Comparison of ENCODE assay signal across 13 mouse cellular contexts in genomic region chr1:73265009-73265408, GRCm38 (mm10).
DNase-seq lines count a peak whose midpoint lies in the region; ATAC-seq and TF ChIP-seq lines count a peak whose summit lies in the region.
"Had no signal": no experiment of that assay in that cellular context is flagged by ENCODE, and none has a peak within 500 bp of the region (broad histone marks: within the 10 kb centered on the region; RNA-seq: fewer than 3 reads in every experiment).

No protein-coding gene starts in this region.

- 62% methylated on average over 4 of the region's 4 CpGs for WGBS in heart, adult 2 months
- WGBS in lung, embryonic 14.5 days, result 34% methylated on average over 4 of the region's 4 CpGs
- WGBS in stomach, postnatal 0 days, result 82% methylated on average over 4 of the region's 4 CpGs
- 53% methylated on average over 4 of the region's 4 CpGs for WGBS in forebrain, embryonic 11.5 days
- whole genome bisulfite sequencing in intestine, embryonic 15.5 days, result 76% methylated on average over 4 of the region's 4 CpGs

- H3K4me2 ChIP-seq in lung, embryonic 14.5 days, result no peak overlapping the region
- H3K4me2 ChIP-seq in stomach, postnatal 0 days (replicated peaks; ENCODE audit: low read depth), result no peak overlapping the region
- H3K4me2 ChIP-seq in forebrain, embryonic 11.5 days (ENCODE audit: low read depth, low read length, severe bottlenecking), result no peak overlapping the region
- no peak overlapping the region for H3K4me2 ChIP-seq in intestine, embryonic 15.5 days (replicated peaks)
- H3K4me2 ChIP-seq: embryonic facial prominence, embryonic 12.5 days; liver, embryonic 13.5 days had no signal

- peak; percentile 36; the same call in 1 of the 2 replicates for TF ChIP-seq EP300 in heart, adult 2 months (IDR thresholded peaks at IDR 0.05; ENCODE audit: insufficient read depth, low read depth, low read length)
- TF ChIP-seq EP300 in stomach, postnatal 0 days (optimal IDR thresholded peaks at IDR 0.05), result no peak

- no peak overlapping the region for H3K27ac ChIP-seq in heart, adult 2 months
- H3K27ac ChIP-seq in lung, embryonic 14.5 days (ENCODE audit: low read depth), result no peak overlapping the region
- no peak overlapping the region for H3K27ac ChIP-seq in stomach, postnatal 0 days (replicated peaks)
- no peak overlapping the region for H3K27ac ChIP-seq in forebrain, embryonic 11.5 days (ENCODE audit: low read depth, low read length)
- H3K27ac ChIP-seq in intestine, embryonic 15.5 days, result no peak overlapping the region
- H3K27ac ChIP-seq: embryonic facial prominence, embryonic 12.5 days; liver, embryonic 13.5 days had no signal

- H3K4me3 ChIP-seq in heart, adult 2 months, result no peak overlapping the region
- H3K4me3 ChIP-seq in lung, embryonic 14.5 days (ENCODE audit: low read depth, low read length), result no peak overlapping the region
- H3K4me3 ChIP-seq in stomach, postnatal 0 days (ENCODE audit: low read depth, low read length), result no peak overlapping the region
- no peak overlapping the region for H3K4me3 ChIP-seq in forebrain, embryonic 11.5 days (ENCODE audit: low read depth, low read length)
- H3K4me3 ChIP-seq in intestine, embryonic 15.5 days (replicated peaks), result no peak overlapping the region
- H3K4me3 ChIP-seq: embryonic facial prominence, embryonic 12.5 days; liver, embryonic 13.5 days had no signal

- no peak overlapping the region for H3K9ac ChIP-seq in heart, adult 2 months (ENCODE audit: low read depth, low read length)
- H3K9ac ChIP-seq in lung, embryonic 14.5 days, result no peak overlapping the region
- H3K9ac ChIP-seq in stomach, postnatal 0 days (ENCODE audit: low read length), result no peak overlapping the region
- H3K9ac ChIP-seq in forebrain, embryonic 11.5 days (ENCODE audit: low read length), result no peak overlapping the region
- H3K9ac ChIP-seq in intestine, embryonic 15.5 days, result no peak overlapping the region
- H3K9ac ChIP-seq: embryonic facial prominence, embryonic 12.5 days; liver, embryonic 13.5 days had no signal

- intact Hi-C loops in heart, adult 2 months (cut with DNase I), result loop anchor here (5.0 kb wide), 1 partner anchor 158 kb away; no protein-coding TSS in a partner anchor
- intact Hi-C loops in gastrocnemius, postnatal 14 days (cut with DNase I; ENCODE audit: low total_unique reads), result no loop called here

- DNase-seq in heart, adult 2 months, result peak; percentile 24 to 50
- no peak for DNase-seq in heart, postnatal 4 days
- peak; percentile 13 for DNase-seq in cerebellum, adult 9-10 months
- DNase-seq in gastrocnemius, postnatal 14 days, result peak; percentile 69
- peak; percentile 29 for DNase-seq in lung, embryonic 14.5 days
- no peak for DNase-seq in stomach, postnatal 0 days (ENCODE audit: low spot score)
- no peak for DNase-seq in forebrain, embryonic 11.5 days (ENCODE audit: low spot score)
- DNase-seq: liver, embryonic 13.5 days; retina, postnatal 1 day had no signal

- ATAC-seq in lung, embryonic 14.5 days (ENCODE audit: insufficient read depth), result no peak
- ATAC-seq in stomach, postnatal 0 days (ENCODE audit: low FRiP score, low TSS enrichment), result no peak
- ATAC-seq in forebrain, embryonic 11.5 days (replicated peaks; ENCODE audit: low FRiP score), result no peak
- no peak for ATAC-seq in intestine, embryonic 15.5 days
- ATAC-seq: CD4-positive, CD25-positive, alpha-beta regulatory T cell, adult 4 months; intestine, embryonic 16.5 days had no signal

- no peak for TF ChIP-seq POLR2A in heart, adult 2 months (IDR thresholded peaks at IDR 0.05; ENCODE audit: insufficient read depth, low read depth, low read length)

- no peaks in the 10 kb centered on the region for H3K9me3 ChIP-seq in lung, embryonic 14.5 days (ENCODE audit: low read depth, low read length)
- no peaks in the 10 kb centered on the region for H3K9me3 ChIP-seq in stomach, postnatal 0 days (ENCODE audit: control insufficient read depth, low read length)
- no peaks in the 10 kb centered on the region for H3K9me3 ChIP-seq in forebrain, embryonic 11.5 days (ENCODE audit: control insufficient read depth, low read length)
- no peaks in the 10 kb centered on the region for H3K9me3 ChIP-seq in intestine, embryonic 15.5 days
- H3K9me3 ChIP-seq: embryonic facial prominence, embryonic 12.5 days; liver, embryonic 13.5 days had no signal

- no peaks in the 10 kb centered on the region; the same call in none of the 2 replicates for H3K4me1 ChIP-seq in heart, adult 2 months (ENCODE audit: control insufficient read depth, insufficient read depth, low read length)
- H3K4me1 ChIP-seq in lung, embryonic 14.5 days (ENCODE audit: insufficient read depth), result no peaks in the 10 kb centered on the region
- H3K4me1 ChIP-seq in stomach, postnatal 0 days (replicated peaks; ENCODE audit: control insufficient read depth, insufficient read depth), result no peaks in the 10 kb centered on the region
- H3K4me1 ChIP-seq in forebrain, embryonic 11.5 days (replicated peaks; ENCODE audit: control insufficient read depth, insufficient read depth, low read length), result no peaks in the 10 kb centered on the region
- H3K4me1 ChIP-seq in intestine, embryonic 15.5 days (replicated peaks), result no peaks in the 10 kb centered on the region
- H3K4me1 ChIP-seq: liver, embryonic 13.5 days had no signal

- H3K36me3 ChIP-seq in heart, adult 2 months (ENCODE audit: control insufficient read depth, insufficient read depth, low read length), result no peaks in the 10 kb centered on the region
- no peaks in the 10 kb centered on the region for H3K36me3 ChIP-seq in lung, embryonic 14.5 days (ENCODE audit: insufficient read depth)
- no peaks in the 10 kb centered on the region for H3K36me3 ChIP-seq in stomach, postnatal 0 days (ENCODE audit: control insufficient read depth, insufficient read depth, low read length)
- no peaks in the 10 kb centered on the region for H3K36me3 ChIP-seq in forebrain, embryonic 11.5 days (ENCODE audit: control insufficient read depth, insufficient read depth, low read length)
- no peaks in the 10 kb centered on the region for H3K36me3 ChIP-seq in intestine, embryonic 15.5 days
- H3K36me3 ChIP-seq: embryonic facial prominence, embryonic 12.5 days; liver, embryonic 13.5 days had no signal

- H3K79me2 ChIP-seq in heart, adult 2 months (replicated peaks; ENCODE audit: control insufficient read depth, insufficient read depth, low read length), result no peaks in the 10 kb centered on the region

- no peak for TF ChIP-seq CTCF in heart, adult 2 months (IDR thresholded peaks at IDR 0.05)
- no peak for TF ChIP-seq CTCF in lung, embryonic 14.5 days (IDR thresholded peaks at IDR 0.05; ENCODE audit: low read depth)
- TF ChIP-seq CTCF in stomach, postnatal 0 days (IDR thresholded peaks at IDR 0.05; ENCODE audit: low read depth), result no peak

- H3K27me3 ChIP-seq in heart, adult 2 months (ENCODE audit: control insufficient read depth, insufficient read depth, low read length), result no peaks in the 10 kb centered on the region
- H3K27me3 ChIP-seq in lung, embryonic 14.5 days (ENCODE audit: insufficient read depth, low read length), result no peaks in the 10 kb centered on the region
- H3K27me3 ChIP-seq in stomach, postnatal 0 days (ENCODE audit: control insufficient read depth, insufficient read depth, low read length), result no peaks in the 10 kb centered on the region
- no peaks in the 10 kb centered on the region for H3K27me3 ChIP-seq in forebrain, embryonic 11.5 days (ENCODE audit: control insufficient read depth, insufficient read depth, low read length)
- no peaks in the 10 kb centered on the region for H3K27me3 ChIP-seq in intestine, embryonic 15.5 days (replicated peaks)
- H3K27me3 ChIP-seq: embryonic facial prominence, embryonic 12.5 days; liver, embryonic 13.5 days had no signal

Comparison
In these comparisons a context has a peak if more than half of its experiments do, and no peak if none do; other contexts are left out.
1. DNase-seq: peak in heart, adult 2 months (2 of 2), cerebellum, adult 9-10 months (single experiment), gastrocnemius, postnatal 14 days (single experiment) and lung, embryonic 14.5 days (single experiment); none in heart, postnatal 4 days (single experiment), stomach, postnatal 0 days (single experiment) and forebrain, embryonic 11.5 days (single experiment).